Mouse (Mus musculus) adrenal gland, adult 18-20 months (tissue): ENCODE measurements at regions not wholly inside any gene's neighbourhood (a gene's known extent, or its start where the extent isn't known, plus 50 kb on each side); places are given as distances from the start of the nearest gene placed in this dataset.
"Not testable (repeated sequence)": the region's sequence is repeated elsewhere in the genome, so short reads cannot be mapped to it uniquely, and the experiment has no call there.

Experiments used
- DNase-seq, 2 experiments: peaks; one replicate each; pipeline ENCODE4 v3.0.0; 2021 to 2022; ENCODE audit warnings: low spot score in 2 of 2

DNA sequence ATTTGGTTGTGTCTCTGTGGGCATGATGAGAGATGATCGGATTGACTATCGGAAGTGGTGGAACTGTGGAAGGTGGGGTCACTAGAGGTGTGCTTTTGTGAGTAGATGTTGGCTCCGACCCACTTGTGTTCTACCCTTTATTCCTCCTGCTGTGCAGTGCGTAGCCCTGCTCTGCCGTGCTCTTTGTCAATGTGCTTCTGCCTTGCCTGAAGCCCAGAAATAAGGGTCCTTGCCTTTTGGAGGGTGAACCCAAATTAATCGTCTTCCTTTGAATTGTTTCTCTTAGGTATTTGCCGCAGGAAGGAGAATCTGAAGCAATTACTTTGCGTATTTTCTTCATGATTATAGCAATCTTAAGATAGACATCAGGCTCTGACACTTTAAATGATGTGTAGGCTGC is 421.6 kb upstream of the Zfp507 start:
- DNase-seq: no peak

DNA sequence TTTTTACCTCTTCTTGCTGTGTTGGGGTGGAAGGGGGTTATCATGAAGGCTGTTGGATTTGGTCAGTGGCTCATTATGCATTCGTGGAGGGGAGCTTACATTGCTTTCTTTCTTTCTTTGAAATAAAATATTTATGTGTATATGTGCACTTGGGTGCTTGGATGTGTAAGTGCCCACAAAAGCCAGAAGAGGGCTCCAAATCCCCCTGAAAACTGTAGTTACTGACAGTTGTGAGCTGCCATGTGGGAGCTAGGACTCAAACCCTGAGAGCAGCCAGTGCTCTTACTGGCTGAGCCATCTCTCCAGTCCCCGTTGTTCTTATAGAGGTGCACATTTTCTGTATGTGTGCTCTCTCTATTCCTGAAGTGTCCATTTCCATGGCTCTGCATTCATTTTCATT is 415.6 kb upstream of the Zfp507 start:
- no peak for DNase-seq

DNA sequence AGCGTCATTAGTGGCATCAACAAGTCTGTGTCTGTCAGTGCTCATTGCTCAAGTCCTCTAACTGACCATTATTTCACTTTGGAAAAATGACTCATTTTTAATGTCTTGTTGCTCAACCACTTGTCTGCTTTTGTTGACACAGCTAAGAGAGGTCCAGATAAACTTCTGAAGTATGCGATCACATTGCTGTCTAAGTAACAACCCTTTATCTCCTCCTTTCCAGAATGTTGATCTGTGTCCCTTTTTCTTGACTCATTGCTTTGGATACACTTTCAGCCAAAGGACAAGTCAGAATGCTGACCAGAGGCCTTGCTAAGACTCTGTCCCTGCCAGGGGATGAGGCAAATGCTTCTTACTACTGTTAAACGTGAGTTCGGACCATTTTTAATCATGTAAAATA is 407.2 kb upstream of the Zfp507 start:
- no peak for DNase-seq

GRCm38 (mm10) chr7:36207525-36208260 is 404.9 kb upstream of the Zfp507 start:
- no peak for DNase-seq

- no peak for DNase-seq
Observed at GRCm38 (mm10) chr7:36198091-36198700, 395.4 kb upstream of the Zfp507 start.

DNA sequence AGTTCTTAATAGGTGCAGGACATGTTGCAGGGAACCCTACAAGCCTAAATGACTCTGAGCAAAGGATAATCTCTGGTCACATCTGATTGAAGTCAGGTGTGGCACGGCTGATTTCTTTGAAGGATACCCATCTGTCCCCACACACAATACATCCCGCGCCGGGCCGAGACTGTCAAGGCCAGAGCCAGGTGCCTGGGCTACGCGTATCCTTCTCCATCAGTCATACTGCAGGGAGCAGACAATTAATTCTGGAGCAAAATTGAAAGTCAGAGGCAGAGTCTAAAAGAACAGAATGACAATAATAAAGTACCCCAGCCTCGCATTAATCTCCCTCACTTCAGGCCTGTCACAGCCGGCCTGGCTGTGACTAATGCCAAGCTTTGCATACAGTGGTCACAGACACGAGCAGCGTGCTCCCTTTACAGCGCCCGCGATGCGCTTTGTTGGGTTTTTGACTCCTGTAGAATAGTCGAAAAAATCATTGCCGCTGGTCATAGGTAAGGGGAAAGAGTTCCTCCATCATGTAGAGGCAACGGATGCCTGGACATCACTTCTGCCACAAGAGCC is 393.4 kb upstream of the Zfp507 start:
- no peak for DNase-seq

DNA sequence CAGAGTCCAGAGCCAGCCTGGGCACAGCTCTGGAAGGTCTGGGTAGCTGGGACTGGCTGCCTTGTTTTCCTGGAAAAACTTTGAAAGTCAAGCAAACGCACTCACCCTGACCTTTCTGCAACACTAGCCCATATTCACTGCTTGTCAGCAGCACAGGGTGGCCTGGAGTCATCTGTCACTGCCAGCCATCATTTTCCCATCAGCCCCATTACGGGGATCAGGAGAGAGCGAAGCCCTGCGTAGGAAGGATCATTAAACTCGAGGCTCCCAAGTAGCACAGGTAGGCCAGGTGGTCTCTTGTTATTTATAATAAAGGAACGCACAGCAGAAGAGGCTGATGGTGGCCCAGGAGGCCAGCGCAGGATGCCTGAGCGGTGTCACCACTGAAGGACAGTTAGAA is 389.8 kb upstream of the Zfp507 start:
- DNase-seq: no peak

GRCm38 (mm10) chr7:36177947-36178346 is 375.1 kb upstream of the Zfp507 start:
- no peak for DNase-seq

DNA sequence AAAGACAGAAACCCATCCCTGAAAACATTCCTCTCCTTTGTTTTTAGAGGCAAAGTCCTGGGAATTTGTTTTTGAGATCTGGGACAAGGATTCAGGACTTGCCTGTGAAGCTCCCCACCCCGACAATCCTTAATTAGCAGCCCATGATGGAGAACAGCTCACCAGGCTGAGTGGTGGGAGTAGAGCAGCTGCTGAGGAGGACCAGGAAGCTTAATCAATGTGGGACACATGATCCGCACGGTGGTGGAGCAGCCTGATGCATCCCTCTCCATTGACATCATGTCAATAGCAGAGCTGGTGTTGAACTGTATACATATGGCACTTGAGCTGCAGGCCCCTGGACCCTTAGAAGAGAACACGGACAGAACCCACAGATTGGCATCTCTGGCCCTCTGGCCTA is 372.5 kb upstream of the Zfp507 start:
- DNase-seq: no peak

DNA sequence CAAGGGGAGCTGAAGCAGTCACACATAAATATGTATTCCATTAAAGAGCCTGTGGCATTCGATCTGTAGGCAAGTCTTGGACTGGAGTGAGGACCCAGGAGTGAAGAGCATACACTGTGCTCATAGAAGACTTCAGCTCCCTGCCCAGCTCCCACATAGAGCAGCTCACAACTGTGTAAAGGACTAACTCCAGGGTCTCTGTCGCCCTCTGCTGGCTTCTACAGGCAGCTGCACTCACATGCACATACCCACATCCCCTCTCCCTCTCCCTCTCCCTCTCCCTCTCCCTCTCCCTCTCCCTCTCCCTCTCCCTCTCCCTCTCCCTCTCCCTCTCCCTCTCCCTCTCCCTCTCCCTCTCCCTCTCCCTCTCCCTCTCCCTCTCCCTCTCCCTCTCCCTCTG is 369.7 kb upstream of the Zfp507 start:
- DNase-seq: not testable (repeated sequence)

- DNase-seq: no peak
Observed at GRCm38 (mm10) chr7:36157270-36157945, 354.6 kb upstream of the Zfp507 start.

DNA sequence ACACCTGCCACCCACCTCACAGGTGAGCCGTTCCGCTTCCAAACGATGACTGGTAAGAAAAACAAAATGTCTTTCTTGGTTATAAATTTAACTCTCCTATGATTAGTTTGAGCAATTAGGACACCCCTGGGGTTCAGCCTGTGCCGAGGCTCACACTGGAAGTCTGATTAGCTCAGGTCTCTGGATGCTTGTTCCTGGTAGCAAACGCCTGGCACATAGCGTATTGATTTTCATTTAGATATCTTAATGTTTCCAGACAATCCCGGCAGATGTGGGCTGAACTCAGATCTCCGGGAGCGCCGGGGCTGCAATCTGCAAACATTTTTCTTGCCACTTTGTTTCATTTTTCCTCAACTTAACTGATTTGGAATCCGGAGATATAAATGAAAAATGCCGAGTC is 353.8 kb upstream of the Zfp507 start:
- DNase-seq: no peak

- no peak for DNase-seq
Observed at GRCm38 (mm10) chr7:36155576-36155975, 352.8 kb upstream of the Zfp507 start.

GRCm38 (mm10) chr7:36155159-36155558 is 352.4 kb upstream of the Zfp507 start:
- DNase-seq: no peak

GRCm38 (mm10) chr7:36150871-36151560 is 348.2 kb upstream of the Zfp507 start:
- DNase-seq: no peak

GRCm38 (mm10) chr7:36136571-36136970 is 333.8 kb upstream of the Zfp507 start:
- DNase-seq: no peak

DNA sequence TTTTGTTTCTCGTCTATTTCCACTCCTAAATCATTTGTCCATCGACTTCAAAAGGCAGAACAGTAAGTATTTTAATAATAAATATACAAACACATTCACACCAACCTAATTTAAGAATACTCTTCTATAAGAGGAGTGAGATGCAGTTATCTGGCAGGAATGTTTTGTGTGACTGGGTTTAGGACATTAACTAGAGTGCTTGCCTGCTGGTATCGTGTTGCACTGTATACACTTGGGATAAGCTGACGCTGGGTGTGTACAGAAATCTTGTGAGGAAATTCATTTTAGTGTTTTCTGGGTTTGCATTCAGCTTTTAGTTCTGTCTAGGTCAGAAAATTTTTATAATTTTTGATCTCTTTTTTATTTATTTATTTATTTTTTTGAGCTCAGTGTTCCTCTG is 331.8 kb upstream of the Zfp507 start:
- no peak for DNase-seq

- DNase-seq: no peak
Observed at GRCm38 (mm10) chr7:36133658-36134143, 330.9 kb upstream of the Zfp507 start.

DNA sequence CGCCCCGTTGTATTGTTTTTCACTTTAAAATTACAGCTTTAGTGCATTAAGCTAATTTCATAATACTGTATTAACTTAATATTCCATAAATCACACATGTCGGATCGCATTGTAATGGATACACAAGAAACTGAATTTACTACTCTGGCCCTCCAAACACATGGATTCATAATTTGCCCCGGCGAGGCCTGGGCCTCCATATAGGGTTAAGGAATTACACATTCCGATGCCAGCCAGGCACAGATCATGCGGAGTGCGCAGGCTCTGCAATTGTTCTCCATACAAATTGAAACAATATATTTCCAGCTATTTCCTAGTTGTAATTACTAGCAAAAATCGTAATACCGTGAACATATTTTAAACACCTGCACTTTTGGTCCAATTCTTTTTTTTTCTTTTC is 330.2 kb upstream of the Zfp507 start:
- DNase-seq: no peak

- DNase-seq: no peak
Observed at GRCm38 (mm10) chr7:36132569-36132968, 329.8 kb upstream of the Zfp507 start.

DNA sequence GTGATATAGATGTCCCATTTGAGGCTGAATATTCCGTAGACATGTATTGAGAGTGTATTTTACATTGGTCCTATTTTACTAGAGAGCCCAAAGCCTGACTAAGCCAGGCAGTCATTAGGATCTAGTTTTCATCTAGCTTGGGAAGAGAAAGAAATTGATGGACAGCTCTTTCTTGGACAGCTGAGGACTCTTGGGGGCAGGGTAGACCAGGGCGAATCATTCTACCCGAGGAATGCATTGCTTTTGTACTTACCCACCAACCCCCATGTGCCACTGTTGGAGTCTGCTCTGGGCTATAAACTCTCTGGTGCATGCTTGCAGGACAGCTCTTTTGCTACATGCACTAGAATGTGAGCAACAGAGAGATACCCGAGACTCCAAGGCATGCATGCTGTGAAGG is 294.3 kb upstream of the Zfp507 start:
- DNase-seq: no peak
